Mouse (Mus musculus): ENCODE data around the gene Defa22.
"Not testable (repeated sequence)": the region's sequence is repeated elsewhere in the genome, so short reads cannot be mapped to it uniquely, and the experiment has no call there.

Gene Defa22

GRCm38 (mm10) chr8:21161977-21162376 lies at the start of gene Defa22:
Gene Defa22 (plus strand): TSS chr8:21162277.
- DNase-seq: not testable (repeated sequence)

DNA sequence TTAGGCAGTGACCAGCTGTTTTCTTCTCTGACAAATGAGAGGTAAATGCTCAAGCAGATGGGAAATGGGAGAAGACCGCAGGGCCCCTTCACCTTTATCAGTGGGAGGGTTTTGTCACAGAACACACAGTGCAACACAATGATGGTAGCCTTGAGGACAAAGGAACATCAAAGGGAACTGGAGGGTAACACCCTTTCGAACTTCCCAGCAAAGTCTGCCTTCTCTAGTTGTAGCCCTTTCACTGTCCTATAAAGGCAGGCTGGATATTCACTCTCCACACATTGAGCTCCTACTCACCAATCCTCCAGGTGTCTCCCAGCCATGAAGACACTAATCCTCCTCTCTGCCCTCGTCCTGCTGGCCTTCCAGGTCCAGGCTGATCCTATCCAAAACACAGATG lies 27.7 kb upstream of the Defa22 start, which contains the start of gene Defa30:
Defa30 (plus strand) TSS at position 301 of the 400 bp plus-strand sequence.
- DNase-seq: not testable (repeated sequence)

- not testable (repeated sequence) for DNase-seq
These were observed 29.2 kb downstream of the Defa22 start, which contains the start of gene Defa31 for GRCm38 (mm10) chr8:21191314-21191713. Gene Defa31 (plus strand): TSS chr8:21191614.

GRCm38 (mm10) chr8:21201261-21201660 lies 39.2 kb downstream of the Defa22 start, which contains the start of gene Gm15293:
Gene Gm15293 (plus strand): TSS chr8:21201561.
- DNase-seq: not testable (repeated sequence)
